Mouse (Mus musculus) cerebellum, adult 9-11 months (tissue): ENCODE measurements at regions not wholly inside any gene's neighbourhood (a gene's known extent, or its start where the extent isn't known, plus 50 kb on each side); places are given as distances from the start of the nearest gene placed in this dataset.
A peak's percentile ranks its signal among the peaks of the same experiment; 100 is the strongest.

Source experiments
- DNase-seq: peaks from one replicate; pipeline ENCODE4 v3.0.0; 2022

- no peak for DNase-seq
Observed at GRCm38 (mm10) chr13:51899319-51900042, 53.0 kb downstream of the Gadd45g start.

- DNase-seq, result no peak
Observed at GRCm38 (mm10) chr13:51900043-51900440, 53.6 kb downstream of the Gadd45g start.

GRCm38 (mm10) chr13:51902482-51903285 lies 56.2 kb downstream of the Gadd45g start:
- DNase-seq, result peak; percentile 94

GRCm38 (mm10) chr13:51903324-51903939 lies 57.0 kb downstream of the Gadd45g start:
- peak; percentile 42 for DNase-seq

GRCm38 (mm10) chr13:51905270-51905669 lies 58.8 kb downstream of the Gadd45g start:
- no peak for DNase-seq

GRCm38 (mm10) chr13:51906103-51906502 lies 59.6 kb downstream of the Gadd45g start:
- DNase-seq, result no peak

- DNase-seq, result no peak
Observed at GRCm38 (mm10) chr13:51908514-51908913, 62.0 kb downstream of the Gadd45g start.

- DNase-seq, result no peak
Observed at GRCm38 (mm10) chr13:51911296-51911998, 65.0 kb downstream of the Gadd45g start.

- no peak for DNase-seq
Observed at GRCm38 (mm10) chr13:51912477-51912876, 66.0 kb downstream of the Gadd45g start.

GRCm38 (mm10) chr13:51912994-51913393 lies 66.5 kb downstream of the Gadd45g start:
- DNase-seq, result peak; percentile 81

GRCm38 (mm10) chr13:51916666-51917240 lies 70.3 kb downstream of the Gadd45g start:
- DNase-seq, result peak; percentile 71

- peak; percentile 50 for DNase-seq
Observed at GRCm38 (mm10) chr13:51917658-51918057, 71.2 kb downstream of the Gadd45g start.

- DNase-seq, result peak; percentile 40
Observed at GRCm38 (mm10) chr13:51918108-51918507, 71.6 kb downstream of the Gadd45g start.

- DNase-seq, result peak; percentile 49
Observed at GRCm38 (mm10) chr13:51918781-51919170, 72.3 kb downstream of the Gadd45g start.

GRCm38 (mm10) chr13:51919171-51919793 lies 72.8 kb downstream of the Gadd45g start:
- DNase-seq, result no peak

GRCm38 (mm10) chr13:51919937-51920336 lies 73.5 kb downstream of the Gadd45g start:
- no peak for DNase-seq

- DNase-seq, result peak; percentile 47
Observed at GRCm38 (mm10) chr13:51920511-51921351, 74.3 kb downstream of the Gadd45g start.

- no peak for DNase-seq
Observed at GRCm38 (mm10) chr13:51921550-51921949, 75.1 kb downstream of the Gadd45g start.

GRCm38 (mm10) chr13:51926764-51927163 lies 80.3 kb downstream of the Gadd45g start:
- no peak for DNase-seq

- no peak for DNase-seq
Observed at GRCm38 (mm10) chr13:51929730-51930129, 83.3 kb downstream of the Gadd45g start.

GRCm38 (mm10) chr13:51930301-51930747 lies 83.8 kb downstream of the Gadd45g start:
- DNase-seq, result peak; percentile 45
